Mouse (Mus musculus): ENCODE results near the gene Il6st. TPM values are rescaled to one million over a fixed set of nuclear protein-coding genes. Genes with fewer than 3 reads are reported as not detected.

Il6st gene
- total RNA-seq, 2 experiments from 2014 or later = 171 to 183 TPM

DNA sequence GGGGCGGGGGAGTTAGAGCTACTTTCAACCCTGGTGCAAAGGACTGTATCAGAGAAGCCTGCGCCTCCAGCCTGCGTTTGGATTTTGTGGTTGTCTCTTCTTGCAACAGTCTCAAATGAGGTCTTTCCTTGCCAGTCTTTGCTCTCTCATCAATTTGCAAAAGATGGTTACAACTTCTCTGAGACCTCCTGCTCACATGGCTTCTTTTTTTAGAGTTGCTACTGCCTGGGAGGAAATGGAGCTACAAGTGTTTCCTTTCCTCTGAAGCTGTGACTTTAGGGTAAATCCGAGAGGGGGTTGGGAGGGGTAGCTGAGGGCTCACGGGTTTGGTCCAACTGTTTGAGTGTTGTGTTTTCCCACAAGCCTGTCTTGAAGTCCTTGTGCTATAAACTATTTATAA lies 30.6 kb upstream of the Il6st start:
- no peak for TF ChIP-seq CTCF (IDR thresholded peaks at IDR 0.05)
- no peak for DNase-seq
- no peak overlapping the region for H3K4me3 ChIP-seq
- no peak overlapping the region for H3K27ac ChIP-seq
- intact Hi-C loops (cut with DNase I) = no loop called here

DNA sequence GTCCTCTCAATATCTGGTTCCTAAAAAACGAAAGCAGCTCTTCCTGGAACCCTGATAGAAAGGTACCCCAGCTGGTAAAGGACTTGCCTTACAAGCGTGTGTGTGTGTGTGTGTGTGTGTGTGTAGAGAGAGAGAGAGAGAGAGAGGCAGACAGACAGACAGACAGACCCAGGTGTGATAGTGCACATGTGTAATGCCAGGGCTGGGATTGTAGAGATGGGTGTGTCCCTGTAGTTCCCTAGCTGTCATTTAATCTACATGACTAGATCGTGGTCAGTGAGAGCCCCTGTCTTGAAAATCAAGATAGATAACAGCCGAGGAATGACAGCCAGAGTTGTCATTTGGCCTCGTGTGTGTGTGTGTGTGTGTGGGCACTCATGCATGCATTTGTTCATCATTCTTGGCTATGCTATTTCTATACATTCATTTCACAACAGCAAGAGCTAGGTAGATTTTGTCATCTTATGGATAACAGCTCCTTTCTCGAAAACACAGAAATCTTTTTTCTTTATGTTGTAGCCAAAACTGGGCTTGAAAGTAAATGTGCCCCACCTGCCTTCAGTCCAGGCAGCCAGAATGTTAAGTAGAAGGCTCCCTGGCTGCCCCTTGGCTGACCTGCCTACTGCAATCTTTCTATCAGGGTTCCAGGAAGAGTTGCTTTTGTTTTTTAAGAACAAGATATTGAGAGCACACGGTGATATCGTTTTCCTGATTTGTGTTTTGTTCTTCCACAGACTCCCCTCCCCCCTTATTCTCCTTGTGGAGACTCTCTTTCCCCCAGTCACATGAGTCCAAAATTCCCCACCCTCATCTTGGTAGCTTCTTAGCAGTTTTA lies 28.4 kb upstream of the Il6st start:
- no peak for DNase-seq
- H3K4me3 ChIP-seq = no peak overlapping the region
- no peak overlapping the region for H3K27ac ChIP-seq
- intact Hi-C loops (cut with DNase I) = no loop called here
- TF ChIP-seq CTCF (IDR thresholded peaks at IDR 0.05) = no peak

DNA sequence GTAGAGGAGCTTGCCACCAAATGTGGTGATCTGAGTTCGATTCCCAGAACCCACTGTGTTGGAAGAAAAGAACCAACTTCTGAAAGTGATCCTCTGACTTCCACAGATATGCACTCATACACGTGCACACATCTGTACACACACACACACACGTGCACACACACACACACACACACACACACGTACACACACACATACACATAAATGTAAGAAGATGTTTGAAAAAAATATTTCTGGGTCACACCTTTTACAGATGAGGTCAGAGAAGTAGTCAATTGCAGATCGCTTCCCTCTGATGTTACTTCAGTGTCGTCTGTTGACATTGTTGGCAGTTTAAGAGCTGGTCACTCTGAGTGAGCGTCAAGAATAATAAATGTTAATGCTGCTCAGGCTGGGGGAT lies 27.6 kb upstream of the Il6st start:
- intact Hi-C loops (cut with DNase I) = no loop called here
- Histone ChIP-seq H3K27ac (no peak overlapping the region), H3K4me3 (no peak overlapping the region)
- TF ChIP-seq CTCF (IDR thresholded peaks at IDR 0.05) = no peak
- no peak for DNase-seq

DNA sequence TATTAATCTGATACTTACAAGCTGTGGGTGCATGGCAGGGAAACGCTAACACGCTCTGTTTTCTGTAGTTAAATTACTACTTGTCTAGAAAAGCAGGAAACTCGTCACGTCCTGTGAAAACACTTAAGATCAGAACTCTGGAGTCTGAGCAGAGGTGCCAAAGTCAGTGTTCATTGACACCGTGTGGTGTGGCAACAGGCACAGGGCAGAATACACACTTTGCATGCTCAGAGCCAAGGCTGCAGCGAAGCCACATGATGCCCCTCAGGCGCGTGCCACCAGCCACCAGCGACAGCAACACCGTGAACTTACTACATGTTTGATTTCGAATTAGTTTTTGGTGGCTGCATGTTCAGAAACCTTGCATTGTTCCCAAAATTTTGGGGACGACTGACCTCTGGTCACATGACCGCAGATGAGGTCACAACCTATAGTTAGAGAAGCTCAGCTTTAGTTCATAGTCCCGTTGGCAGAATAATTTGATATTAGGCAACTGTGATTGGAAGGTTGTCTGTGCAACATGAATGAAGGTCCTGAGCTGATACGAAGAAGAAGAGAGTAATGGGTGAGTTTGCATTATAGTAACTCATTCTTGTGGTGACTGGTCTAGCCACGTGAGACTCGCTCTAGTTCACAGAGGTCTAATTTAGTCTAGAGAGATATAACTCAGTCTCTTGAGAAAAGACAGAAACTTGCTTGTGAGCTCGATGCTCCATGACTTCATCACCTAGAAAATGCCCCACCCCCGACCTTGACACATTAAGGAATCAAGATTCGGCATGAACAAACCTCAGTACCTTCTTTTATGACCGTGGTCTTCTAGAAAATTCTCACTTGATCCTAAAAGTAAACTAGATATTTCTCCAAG lies 25.6 kb upstream of the Il6st start:
- TF ChIP-seq CTCF (IDR thresholded peaks at IDR 0.05) = no peak
- DNase-seq = no peak
- no peak overlapping the region for H3K4me3 ChIP-seq
- intact Hi-C loops (cut with DNase I) = no loop called here
- H3K27ac ChIP-seq = no peak overlapping the region

DNA sequence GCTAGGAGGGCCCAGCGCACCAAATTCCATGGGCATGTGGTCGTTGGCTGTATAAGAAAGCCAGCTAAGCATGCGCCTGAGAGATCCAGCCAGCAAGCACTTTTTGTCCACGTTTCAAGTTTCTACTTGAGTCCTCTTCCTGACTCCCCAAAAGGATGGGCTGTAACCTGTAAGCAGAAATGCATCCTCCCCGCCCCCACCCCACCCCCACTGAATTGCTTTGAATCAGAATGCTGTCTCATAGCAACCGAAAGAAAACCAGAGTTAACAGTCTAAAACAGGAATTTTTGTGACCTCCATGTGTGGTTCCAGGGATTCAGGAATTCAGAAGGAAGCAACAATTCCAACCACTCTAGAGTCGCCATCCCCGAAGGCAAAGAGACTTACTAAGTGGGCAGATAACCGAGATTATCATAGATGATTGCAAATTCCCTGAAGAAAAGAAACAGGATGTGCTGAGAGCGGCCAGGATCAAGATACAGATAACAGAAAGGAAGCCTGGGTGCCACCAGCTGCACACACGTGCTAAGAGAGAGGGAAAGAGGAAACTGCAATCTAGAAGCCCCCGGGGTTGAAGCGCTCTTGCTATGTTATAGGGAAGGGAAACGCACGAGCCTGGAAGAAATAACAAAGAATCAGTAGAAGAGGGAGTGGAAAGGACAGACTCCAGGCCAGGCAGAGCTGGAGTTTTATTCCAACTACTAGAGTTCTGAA lies 24.6 kb upstream of the Il6st start:
- peak overlapping the region; percentile 51 for H3K4me3 ChIP-seq
- no peak for DNase-seq
- no peak for TF ChIP-seq CTCF (IDR thresholded peaks at IDR 0.05)
- peak overlapping the region; percentile 2 for H3K27ac ChIP-seq
- intact Hi-C loops (cut with DNase I) = no loop called here

DNA sequence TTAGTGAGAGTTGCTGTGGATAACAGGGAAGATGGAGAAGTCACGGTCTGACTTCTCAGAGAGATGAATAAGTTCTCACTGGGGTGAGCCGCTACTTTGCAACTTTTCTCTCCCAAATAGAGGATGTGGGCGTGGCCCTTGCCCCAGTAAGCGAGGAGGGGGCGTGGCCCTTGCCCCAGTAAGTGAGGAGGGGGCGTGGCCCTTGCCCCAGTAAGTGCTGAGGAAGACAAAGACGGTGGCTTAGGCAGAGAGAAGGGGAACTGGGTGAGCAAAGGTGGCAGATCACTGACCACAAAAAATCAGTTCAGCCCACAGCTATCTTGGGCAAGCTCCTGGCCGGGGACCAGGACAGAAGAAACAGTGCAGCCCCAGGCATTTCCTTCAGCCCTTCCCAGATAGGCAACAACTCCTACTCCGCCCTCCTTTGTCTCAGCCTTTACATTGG lies 23.9 kb upstream of the Il6st start:
- intact Hi-C loops (cut with DNase I) = no loop called here
- peak overlapping the region; percentile 51 for H3K4me3 ChIP-seq

DNA sequence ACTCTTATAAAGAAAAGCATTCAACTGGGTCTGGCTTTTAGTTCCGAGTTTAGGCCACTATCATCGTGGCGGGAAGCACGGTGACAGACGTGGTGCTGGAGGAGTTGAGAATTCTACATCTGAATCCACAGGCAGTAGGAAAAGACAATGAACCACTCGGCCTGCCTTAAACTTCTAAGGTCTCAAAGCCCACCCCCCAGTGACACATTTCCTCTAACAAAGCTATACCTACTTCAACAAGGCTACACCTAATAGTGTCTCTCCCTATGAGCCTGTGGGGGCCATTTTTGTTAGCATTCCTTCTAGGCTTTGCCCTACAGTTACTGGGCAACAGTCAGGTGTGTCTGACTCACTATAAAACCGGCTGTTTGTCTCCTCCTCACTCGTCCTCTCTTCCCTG lies 23.2 kb upstream of the Il6st start:
- H3K27ac ChIP-seq = no peak overlapping the region
- intact Hi-C loops (cut with DNase I) = no loop called here
- no peak for TF ChIP-seq CTCF (IDR thresholded peaks at IDR 0.05)
- DNase-seq = no peak
- H3K4me3 ChIP-seq = no peak overlapping the region

More for the DNA sequence above, 23.9 kb upstream of the Il6st start:
- peak; percentile 58 for DNase-seq
- no peak for TF ChIP-seq CTCF (IDR thresholded peaks at IDR 0.05)
- peak overlapping the region; percentile 2 for H3K27ac ChIP-seq

DNA sequence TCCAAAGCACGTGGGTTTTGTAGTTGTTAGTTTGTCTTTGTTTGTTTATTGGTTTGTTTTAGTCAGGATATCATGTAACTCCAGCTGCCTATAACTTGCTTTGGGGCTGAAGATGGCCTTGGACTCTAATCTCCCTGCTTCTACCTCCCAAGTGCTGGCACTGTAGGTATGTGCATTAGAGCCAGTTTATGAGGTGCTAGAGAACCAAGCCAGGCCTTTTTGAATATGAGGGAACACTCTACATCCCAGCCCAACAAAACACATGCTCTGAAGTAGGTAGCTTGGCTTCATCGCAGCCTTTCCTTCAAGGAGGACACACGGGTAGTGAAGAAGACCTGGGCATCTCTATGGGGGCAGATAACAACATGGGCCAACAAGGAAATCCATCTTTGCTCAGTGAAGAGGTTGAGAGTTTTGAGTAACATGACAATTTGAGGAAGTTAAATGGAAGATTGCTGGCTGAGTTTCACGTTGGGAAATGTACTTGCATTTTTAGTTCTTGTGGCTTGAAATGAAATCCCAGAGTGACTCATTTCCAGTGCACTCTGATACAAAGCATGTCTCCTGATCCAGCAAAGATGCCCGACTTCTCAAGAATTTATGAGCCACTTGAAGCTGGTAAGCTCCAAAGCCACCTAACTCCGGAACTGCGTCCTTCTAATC lies 20.9 kb upstream of the Il6st start:
- intact Hi-C loops (cut with DNase I) = no loop called here
- no peak overlapping the region for H3K4me3 ChIP-seq
- DNase-seq = no peak
- no peak for TF ChIP-seq CTCF (IDR thresholded peaks at IDR 0.05)
- no peak overlapping the region for H3K27ac ChIP-seq

DNA sequence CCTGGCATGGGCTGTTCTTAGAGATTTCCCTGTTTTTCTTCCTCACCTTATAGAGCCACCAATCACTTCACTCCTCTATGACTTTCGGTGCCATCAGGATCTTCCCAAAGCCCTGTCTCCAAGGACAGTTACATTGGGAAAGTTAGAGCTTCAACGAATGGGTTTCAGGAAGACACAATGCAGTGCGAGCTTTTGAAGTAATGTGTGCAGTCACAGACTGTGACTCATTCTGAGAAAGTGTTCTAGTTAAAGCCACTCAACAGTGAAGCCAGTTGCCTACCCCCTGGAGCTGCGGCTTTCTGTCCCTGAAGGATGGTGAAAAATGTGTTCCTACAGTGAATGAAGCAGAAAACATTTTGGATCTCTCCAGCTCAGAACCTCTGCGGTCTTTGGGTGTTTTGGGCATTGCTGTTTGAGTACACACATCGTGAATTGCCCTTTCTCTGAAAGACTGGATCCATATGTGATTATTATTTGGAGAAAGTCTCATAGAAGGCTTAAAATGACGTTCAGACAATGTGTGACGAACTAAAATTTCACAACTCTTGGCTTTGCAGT lies 16.7 kb upstream of the Il6st start:
- no peak for DNase-seq
- TF ChIP-seq CTCF (IDR thresholded peaks at IDR 0.05) = no peak
- intact Hi-C loops (cut with DNase I) = no loop called here
- H3K4me3 ChIP-seq = no peak overlapping the region
- no peak overlapping the region for H3K27ac ChIP-seq

DNA sequence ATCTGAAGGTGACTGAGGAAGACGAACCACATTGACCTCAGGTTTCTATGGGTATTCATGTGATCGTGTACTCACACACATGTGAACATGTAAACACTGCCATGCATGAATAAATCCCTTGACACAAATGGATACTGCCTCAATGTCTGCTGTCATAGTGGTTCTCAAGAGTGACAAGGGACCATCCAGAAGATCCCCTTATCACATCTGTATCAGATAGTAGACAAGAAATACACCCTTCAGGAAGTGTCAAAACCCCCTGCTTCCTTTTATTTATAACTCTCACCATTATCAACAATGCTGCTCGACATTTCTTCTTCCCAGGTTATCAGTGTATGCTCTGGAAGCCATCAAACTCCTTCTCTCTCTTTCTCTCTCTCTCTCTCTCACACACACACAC lies 13.7 kb upstream of the Il6st start:
- no peak overlapping the region for H3K4me3 ChIP-seq
- H3K27ac ChIP-seq = no peak overlapping the region
- DNase-seq = no peak
- TF ChIP-seq CTCF (IDR thresholded peaks at IDR 0.05) = no peak
- intact Hi-C loops (cut with DNase I) = no loop called here

DNA sequence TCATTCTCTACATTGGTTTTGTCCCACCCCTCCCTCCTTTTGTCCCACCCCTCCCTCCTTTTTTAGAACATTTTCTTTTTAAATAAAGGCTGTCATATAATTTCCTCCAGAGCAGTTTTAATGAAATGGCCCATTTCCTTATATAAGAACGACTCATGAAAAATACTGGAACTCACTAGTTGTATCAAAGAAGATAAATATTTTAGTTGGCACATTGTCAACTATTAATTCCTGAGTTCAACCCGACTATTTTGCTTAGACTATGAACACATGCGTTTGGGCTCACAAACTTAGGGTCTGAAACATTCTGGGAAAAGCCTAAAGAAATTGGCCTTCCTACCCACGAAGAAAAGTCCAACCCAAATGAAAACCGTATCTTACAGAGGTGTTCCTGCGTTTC lies 6.5 kb upstream of the Il6st start:
- intact Hi-C loops (cut with DNase I) = no loop called here
- H3K4me3 ChIP-seq = no peak overlapping the region
- no peak for DNase-seq
- no peak for TF ChIP-seq CTCF (IDR thresholded peaks at IDR 0.05)
- H3K27ac ChIP-seq = no peak overlapping the region

DNA sequence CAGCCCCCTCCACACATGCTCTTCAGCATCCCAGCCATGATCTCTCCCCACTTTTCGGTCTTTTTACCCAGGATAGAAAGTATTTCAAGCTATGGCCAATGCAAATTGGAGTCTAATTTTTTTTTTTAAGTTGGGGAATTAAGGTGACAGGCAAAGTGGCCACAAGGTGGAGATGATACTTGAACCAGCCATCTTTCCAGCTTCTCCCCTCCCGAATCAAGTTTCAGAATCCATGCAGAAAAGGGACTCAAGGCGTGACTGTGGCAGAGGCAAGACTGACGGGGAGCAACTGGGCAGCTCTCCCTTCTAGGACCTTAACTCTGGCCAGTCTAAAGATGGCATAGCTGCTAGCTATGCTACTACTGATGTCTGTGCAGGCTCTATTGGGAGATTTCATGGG lies 5.9 kb upstream of the Il6st start:
- DNase-seq = no peak
- Histone ChIP-seq H3K4me3 (no peak overlapping the region), H3K27ac (no peak overlapping the region)
- intact Hi-C loops (cut with DNase I) = no loop called here
- TF ChIP-seq CTCF (IDR thresholded peaks at IDR 0.05) = no peak

Data from gastrocnemius, adult 2 months (tissue).